Mouse (Mus musculus) limb, embryonic 10.5 days (tissue): ENCODE data around the gene Slc24a4. TPM values are rescaled to one million over a fixed set of nuclear protein-coding genes. Genes with fewer than 3 reads are reported as not detected.

Experiments used
- DNase-seq: peaks from one replicate; pipeline ENCODE4 v3.0.0-alpha.2; 2017; ENCODE audit warnings: low spot score
- H3K27ac ChIP-seq: fragments of 300-500 bp; sonication (generic); 2 replicates; pipeline ENCODE4 v1.5.1; 2016; ENCODE audit warnings: mild to moderate bottlenecking
- H3K27me3 ChIP-seq: fragments of 300-500 bp; sonication (generic); 2 replicates; pipeline ENCODE4 v1.6.1; 2016; ENCODE audit warnings: low read depth, mild to moderate bottlenecking; ENCODE audit not compliant: poor library complexity, severe bottlenecking
- H3K36me3 ChIP-seq: fragments of 300-500 bp; sonication (generic); 2 replicates; pipeline ENCODE4 v1.6.1; 2016; ENCODE audit warnings: mild to moderate bottlenecking, moderate library complexity
- H3K4me1 ChIP-seq: fragments of 300-500 bp; sonication (generic); 2 replicates; pipeline ENCODE4 v1.6.1; 2016
- H3K4me3 ChIP-seq: fragments of 300-500 bp; sonication (generic); 2 replicates; pipeline ENCODE4 v1.5.1; 2016; ENCODE audit warnings: mild to moderate bottlenecking, moderate library complexity
- H3K9me3 ChIP-seq: fragments of 300-500 bp; sonication (generic); replicated peaks from 2 replicates; pipeline ENCODE4 v1.6.1; 2016; ENCODE audit warnings: mild to moderate bottlenecking
- WGBS: fragments of 180-500 bp; shearing (Covaris S2); methylation state at CpG from one replicate; pipeline ENCODE4 v1.1.7; 2016; 5-methylcytosine and 5-hydroxymethylcytosine counted together
- polyA plus RNA-seq: library from polyadenylated mRNA; unstranded; fragments of >200 nt; fragmentation: Nextera tagmentation; extraction: Ambion mirVana; gene quantifications from 2 replicates; pipeline ENCODE4 v1.2.1, GENCODE M21; 2016

Gene Slc24a4
- polyA plus RNA-seq, 1 experiment from 2014 or later = not detected

GRCm38 (mm10) chr12:102284267-102284610, 155.7 kb downstream of the Slc24a4 start:
- no peaks in the 10 kb centered on the region; the same call in 1 of the 2 replicates for H3K9me3 ChIP-seq
- DNase-seq = no peak
- peak overlapping the region; percentile 73 for H3K4me3 ChIP-seq
- H3K27me3 ChIP-seq = peaks cover 36% of the 10 kb centered on the region
- WGBS = 46% methylated on average over 9 of the region's 9 CpGs
- no peaks in the 10 kb centered on the region for H3K36me3 ChIP-seq
- H3K27ac ChIP-seq = no peak overlapping the region
- H3K4me1 ChIP-seq = peaks cover 16% of the 10 kb centered on the region

DNA sequence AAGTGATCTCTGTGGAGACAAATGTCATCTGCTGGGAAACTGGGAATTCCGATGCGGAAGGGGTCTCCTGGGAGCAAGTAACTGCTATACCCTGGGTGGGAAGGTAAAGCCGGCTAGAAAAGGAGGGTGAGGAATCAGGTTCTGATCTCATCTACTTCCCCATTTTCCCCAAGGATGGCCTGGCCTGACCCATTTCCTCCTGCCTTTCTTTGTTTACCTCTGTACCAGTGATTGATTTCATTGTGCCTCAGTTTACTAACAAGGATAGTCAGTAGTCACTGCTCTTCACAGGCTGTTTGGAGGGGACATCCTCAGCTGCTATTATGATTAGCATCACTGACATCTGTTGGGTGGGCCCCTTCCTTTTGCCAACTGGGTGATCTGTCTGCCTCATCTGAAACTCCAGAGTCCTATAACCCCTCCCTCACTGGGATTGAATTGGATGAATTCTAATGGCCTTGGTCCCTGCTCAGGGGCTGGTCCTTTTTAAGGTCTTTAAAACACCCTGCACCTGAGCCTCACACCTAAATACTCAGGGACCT, 156.2 kb downstream of the Slc24a4 start:
- WGBS = 46% methylated on average over 3 of the region's 3 CpGs
- Histone ChIP-seq H3K27me3 (peaks cover 36% of the 10 kb centered on the region), H3K36me3 (no peaks in the 10 kb centered on the region), H3K4me3 (peak overlapping the region; percentile 73; the same call in 1 of the 2 replicates), H3K9me3 (no peaks in the 10 kb centered on the region; the same call in 1 of the 2 replicates), H3K27ac (no peak overlapping the region), H3K4me1 (peaks cover 16% of the 10 kb centered on the region)
- no peak for DNase-seq

DNA sequence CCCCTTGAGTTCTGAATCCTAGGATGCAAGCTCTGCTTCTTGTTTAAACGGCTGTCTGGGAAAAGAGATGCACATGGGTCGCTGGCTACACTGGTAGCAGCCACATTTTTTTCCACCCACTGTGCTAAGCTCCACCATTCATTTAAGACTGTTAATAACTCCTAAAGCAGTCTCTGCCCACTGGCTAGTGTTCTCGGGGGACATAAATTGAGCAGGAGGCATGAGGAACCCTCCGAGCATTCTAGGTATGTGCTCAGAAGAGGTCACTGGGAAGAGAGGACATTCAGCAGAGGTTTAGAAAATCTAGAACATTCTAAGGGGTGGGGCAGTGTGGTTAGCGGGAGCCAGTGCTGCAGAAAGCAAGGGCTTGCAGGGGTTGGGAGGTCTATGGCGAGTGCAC, 156.8 kb downstream of the Slc24a4 start:
- DNase-seq = no peak
- Histone ChIP-seq H3K27me3 (peaks cover 36% of the 10 kb centered on the region), H3K4me1 (peaks cover 16% of the 10 kb centered on the region), H3K27ac (no peak overlapping the region), H3K4me3 (no peak overlapping the region), H3K36me3 (no peaks in the 10 kb centered on the region), H3K9me3 (no peaks in the 10 kb centered on the region; the same call in 1 of the 2 replicates)
- 81% methylated on average over 6 of the region's 6 CpGs for WGBS

- Histone ChIP-seq H3K27me3 (peaks cover 36% of the 10 kb centered on the region), H3K4me1 (peaks cover 16% of the 10 kb centered on the region), H3K4me3 (no peak overlapping the region), H3K9me3 (no peaks in the 10 kb centered on the region; the same call in 1 of the 2 replicates), H3K36me3 (no peaks in the 10 kb centered on the region), H3K27ac (no peak overlapping the region)
- no peak for DNase-seq
- WGBS = 79% methylated on average over 5 of the region's 5 CpGs
Observed at GRCm38 (mm10) chr12:102285779-102286178, 157.2 kb downstream of the Slc24a4 start.

GRCm38 (mm10) chr12:102286681-102287414, 158.3 kb downstream of the Slc24a4 start:
- Histone ChIP-seq H3K4me1 (peaks cover 20% of the 10 kb centered on the region), H3K27me3 (peaks cover 34% of the 10 kb centered on the region), H3K9me3 (no peaks in the 10 kb centered on the region; the same call in 1 of the 2 replicates), H3K4me3 (no peak overlapping the region), H3K27ac (0 out of 2 replicates have a peak overlapping the region, but pooled peaks have one; percentile 2), H3K36me3 (no peaks in the 10 kb centered on the region)
- no peak for DNase-seq
- 72% methylated on average over 10 of the region's 10 CpGs for WGBS

- no peaks in the 10 kb centered on the region for H3K36me3 ChIP-seq
- peaks cover 21% of the 10 kb centered on the region for H3K4me1 ChIP-seq
- H3K9me3 ChIP-seq = no peaks in the 10 kb centered on the region
- H3K4me3 ChIP-seq = no peak overlapping the region
- DNase-seq = no peak
- 86% methylated on average over 6 of the region's 6 CpGs for WGBS
- peaks cover 23% of the 10 kb centered on the region for H3K27me3 ChIP-seq
- no peak overlapping the region for H3K27ac ChIP-seq
Observed at GRCm38 (mm10) chr12:102287904-102288602, 159.5 kb downstream of the Slc24a4 start.

GRCm38 (mm10) chr12:102288846-102289245, 160.3 kb downstream of the Slc24a4 start:
- H3K4me1 ChIP-seq = peaks cover 13% of the 10 kb centered on the region
- WGBS = 37% methylated on average over 2 of the region's 2 CpGs
- peaks cover 15% of the 10 kb centered on the region for H3K27me3 ChIP-seq
- no peak for DNase-seq
- no peak overlapping the region for H3K4me3 ChIP-seq
- no peak overlapping the region for H3K27ac ChIP-seq
- H3K9me3 ChIP-seq = no peaks in the 10 kb centered on the region
- H3K36me3 ChIP-seq = no peaks in the 10 kb centered on the region

GRCm38 (mm10) chr12:102289568-102289967, 161.0 kb downstream of the Slc24a4 start:
- peaks cover 8% of the 10 kb centered on the region; the same call in 1 of the 2 replicates for H3K27me3 ChIP-seq
- H3K4me1 ChIP-seq = peaks cover 11% of the 10 kb centered on the region
- H3K27ac ChIP-seq = no peak overlapping the region
- no peak overlapping the region for H3K4me3 ChIP-seq
- no peaks in the 10 kb centered on the region for H3K36me3 ChIP-seq
- no peak for DNase-seq
- no peaks in the 10 kb centered on the region for H3K9me3 ChIP-seq
- WGBS = 100% methylated on average over 1 of the region's 1 CpGs

GRCm38 (mm10) chr12:102290662-102291061, 162.1 kb downstream of the Slc24a4 start:
- Histone ChIP-seq H3K4me3 (no peak overlapping the region), H3K27me3 (no peaks in the 10 kb centered on the region), H3K36me3 (no peaks in the 10 kb centered on the region), H3K27ac (no peak overlapping the region), H3K4me1 (peaks cover 13% of the 10 kb centered on the region), H3K9me3 (no peaks in the 10 kb centered on the region)
- no peak for DNase-seq
- WGBS = 89% methylated on average over 2 of the region's 2 CpGs

DNA sequence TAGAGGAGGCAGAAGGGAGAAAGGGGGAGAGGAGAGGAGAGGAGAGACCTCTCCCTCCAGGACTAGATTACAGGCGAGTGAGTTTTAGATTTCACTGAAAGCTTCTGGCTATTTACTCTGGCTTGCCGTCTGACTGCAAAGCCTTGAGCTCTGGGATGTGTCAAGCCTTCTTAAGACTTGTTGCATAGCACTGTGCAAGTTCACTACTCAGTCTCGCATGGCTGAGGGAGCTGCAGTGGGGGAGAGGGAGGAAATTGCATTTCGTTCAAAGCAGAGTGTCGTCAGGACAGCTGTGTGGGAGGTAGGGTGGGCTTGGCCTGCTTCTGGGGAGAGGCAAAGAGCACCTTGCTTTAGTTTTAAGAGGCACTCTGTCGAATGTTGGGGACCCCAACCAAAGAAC, 163.2 kb downstream of the Slc24a4 start:
- Histone ChIP-seq H3K4me1 (peaks cover 13% of the 10 kb centered on the region), H3K27me3 (no peaks in the 10 kb centered on the region), H3K4me3 (no peak overlapping the region), H3K9me3 (no peaks in the 10 kb centered on the region), H3K27ac (peak overlapping the region; percentile 42; the same call in 1 of the 2 replicates), H3K36me3 (no peaks in the 10 kb centered on the region)
- 45% methylated on average over 6 of the region's 6 CpGs for WGBS
- DNase-seq = no peak

DNA sequence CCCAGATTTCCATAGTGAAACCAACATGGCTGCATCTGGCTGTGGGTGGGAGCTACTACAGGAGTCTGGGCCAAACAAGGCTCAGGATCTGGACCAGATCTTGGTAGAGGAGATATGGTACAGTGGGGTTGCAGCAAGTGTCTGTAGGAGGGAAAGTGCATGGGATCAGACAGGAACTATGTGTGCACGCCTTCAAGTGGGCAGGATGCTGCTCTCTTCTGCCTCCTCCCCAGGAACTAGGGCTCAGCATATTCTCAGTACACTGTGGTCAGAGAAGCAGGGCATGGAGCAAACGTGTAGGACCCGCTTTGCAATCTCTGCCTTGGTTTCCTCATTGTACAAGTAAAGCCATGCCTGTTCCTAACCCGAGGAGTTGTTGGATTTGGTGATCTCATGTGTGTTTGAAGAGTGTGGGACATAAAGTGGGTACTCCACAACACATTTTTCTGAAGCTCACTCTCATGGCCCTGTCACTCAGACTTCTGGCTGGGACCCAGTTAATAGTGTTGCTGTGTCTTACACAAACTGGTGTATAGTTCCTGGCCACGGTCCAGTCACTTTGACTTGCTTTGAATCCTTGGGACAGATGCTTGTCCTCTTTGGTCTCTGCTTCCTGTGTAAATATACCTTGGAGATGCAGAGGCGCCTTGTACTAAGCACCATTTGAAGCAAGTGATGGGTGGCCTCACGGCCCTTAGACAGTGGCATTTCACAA, 164.1 kb downstream of the Slc24a4 start:
- Histone ChIP-seq H3K27ac (peak overlapping the region; percentile 42; the same call in 1 of the 2 replicates), H3K27me3 (no peaks in the 10 kb centered on the region), H3K9me3 (no peaks in the 10 kb centered on the region), H3K36me3 (no peaks in the 10 kb centered on the region), H3K4me1 (peaks cover 13% of the 10 kb centered on the region), H3K4me3 (no peak overlapping the region)
- no peak for DNase-seq
- 83% methylated on average over 7 of the region's 7 CpGs for WGBS

DNA sequence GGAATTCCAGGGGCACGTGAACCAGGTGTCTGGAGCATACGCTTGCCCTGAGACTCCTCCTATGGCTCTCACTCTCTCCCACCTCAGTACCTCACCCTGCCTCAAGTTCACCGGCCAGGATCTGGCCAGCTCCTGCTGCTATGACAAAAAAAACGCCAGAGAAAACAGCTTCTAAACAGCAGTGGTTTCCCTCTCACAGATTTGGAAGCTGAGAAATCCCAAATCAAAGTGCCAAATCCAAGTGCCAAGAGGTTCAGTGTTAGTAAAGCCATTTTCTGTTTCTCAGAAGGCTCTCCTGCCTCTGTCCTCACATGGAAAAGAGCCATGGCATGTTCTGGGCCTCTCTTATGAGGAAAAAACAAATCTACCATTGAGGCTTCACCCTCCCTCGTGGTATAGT, 166.1 kb downstream of the Slc24a4 start:
- Histone ChIP-seq H3K36me3 (no peaks in the 10 kb centered on the region), H3K27ac (no peak overlapping the region), H3K4me1 (peaks cover 13% of the 10 kb centered on the region), H3K4me3 (no peak overlapping the region), H3K27me3 (no peaks in the 10 kb centered on the region), H3K9me3 (no peaks in the 10 kb centered on the region)
- DNase-seq = no peak
- 64% methylated on average over 5 of the region's 5 CpGs for WGBS
